Mouse (Mus musculus) heart, postnatal 14 days (tissue): ENCODE measurements around the gene Bmf. TPM values are rescaled to one million over a fixed set of nuclear protein-coding genes. Genes with fewer than 3 reads are reported as not detected.
"Not testable (repeated sequence)": the region's sequence is repeated elsewhere in the genome, so short reads cannot be mapped to it uniquely, and the experiment has no call there.

Experiments
- DNase-seq, 2 experiments: peaks; one replicate each; pipeline ENCODE4 v3.0.0; 2021 to 2022
- intact Hi-C: fragments of 180-260 bp; cut with DNase I; formaldehyde crosslinking; loops from one replicate; pipeline ENCODE4 v1.15.1; 2025
- long read RNA-seq, 2 experiments: library from polyadenylated mRNA; stranded (forward); transcript quantifications; one replicate each; pipeline ENCODE4 v2.0.0; 2021
- total RNA-seq, 2 experiments: library from RNA; stranded (reverse); gene quantifications; 2 replicates each; pipeline ENCODE4 v1.2.3; 2021

The Bmf gene
- total RNA-seq: 10 to 100 TPM; 18.6 to 21.7 TPM
- long read RNA-seq, experiment 1, full-length matches to known transcripts: 1 of 1 reads
- long read RNA-seq, experiment 1, partial matches to known transcripts: 0 of 1 reads
- long read RNA-seq, experiment 1, other reads (novel, unspliced or antisense): 0 of 1 reads
- long read RNA-seq, experiment 2, full-length matches to known transcripts: 2 of 2 reads
- long read RNA-seq, experiment 2, partial matches to known transcripts: 0 of 2 reads
- long read RNA-seq, experiment 2, other reads (novel, unspliced or antisense): 0 of 2 reads

DNA sequence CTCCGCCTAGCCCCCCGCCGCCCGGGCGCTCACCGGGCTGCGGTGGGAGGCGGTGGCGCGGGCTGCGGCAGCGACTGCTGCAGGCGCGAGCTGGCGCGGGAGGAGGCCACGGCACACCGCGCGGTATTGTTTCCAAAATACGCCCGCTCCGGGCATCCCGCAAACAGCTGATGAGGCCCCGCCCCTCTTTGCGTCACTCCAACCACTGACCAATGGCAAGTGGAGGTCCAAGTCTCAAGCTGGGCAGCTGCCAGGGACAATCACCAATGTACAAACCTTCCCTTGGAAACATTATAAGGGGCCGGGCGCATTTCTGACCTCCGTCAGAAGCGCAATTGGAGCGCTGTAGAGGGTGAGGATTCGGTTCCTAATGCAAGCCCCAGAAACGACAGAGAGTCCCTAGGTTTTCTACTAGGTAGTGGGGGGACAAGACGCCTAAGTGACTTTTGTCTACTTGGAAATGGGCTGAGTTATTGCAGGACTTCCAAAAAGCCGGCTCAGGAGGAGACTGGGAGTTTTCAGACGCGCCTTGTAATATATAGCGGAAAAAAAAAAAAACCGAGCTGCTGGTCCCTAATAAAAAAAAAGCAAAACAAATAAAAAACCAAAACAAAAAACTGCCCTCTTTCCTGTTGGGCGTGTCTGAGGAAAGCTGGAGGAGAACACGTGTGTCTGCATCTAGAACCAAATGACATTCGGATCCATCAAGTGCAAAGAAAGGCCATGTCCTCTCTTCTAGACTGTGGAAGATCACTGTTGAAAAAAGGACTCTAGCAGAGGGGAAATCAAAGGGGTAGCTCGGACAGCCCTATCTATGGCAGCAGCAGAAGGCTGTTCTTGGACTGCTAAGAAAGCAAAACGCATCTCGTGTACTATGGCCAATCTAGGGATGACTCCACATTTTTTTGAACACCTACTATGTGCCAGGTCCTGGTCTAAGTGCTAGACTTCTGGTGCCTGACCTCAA is at the start of gene Bmf:
Gene Bmf, minus strand, starts transcription at position 181 of the 967 bp plus-strand sequence.
- DNase-seq: peak; percentile 99
- intact Hi-C loops: loop anchor here (1.0 to 5.0 kb wide), 4 partner anchors 37 to 148 kb away; partner anchors contain the start of gene Bub1b

DNA sequence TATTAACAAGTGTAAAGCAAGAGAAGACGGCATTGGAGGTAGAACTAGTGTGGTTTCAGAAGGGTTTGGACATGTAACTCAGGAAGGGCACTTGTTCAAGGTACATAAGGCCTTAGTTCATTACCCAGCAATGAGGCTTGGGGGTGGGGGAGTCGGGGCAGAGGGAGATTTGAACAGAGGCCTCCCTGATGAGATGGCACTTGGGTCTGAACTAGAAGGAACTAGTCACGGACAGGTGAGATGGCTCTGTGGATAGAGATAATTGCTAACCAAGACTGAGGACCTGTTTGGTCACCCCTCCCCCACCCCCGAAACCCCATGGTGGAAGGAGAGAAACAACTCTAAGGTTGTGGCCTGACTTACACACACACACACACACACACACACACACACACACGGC is 49.6 kb upstream of the Bmf start:
- no peak for DNase-seq
- intact Hi-C loops: loop anchor here (2.0 kb wide), 1 partner anchor 50 kb away; the partner anchor contains the start of gene Bmf

DNA sequence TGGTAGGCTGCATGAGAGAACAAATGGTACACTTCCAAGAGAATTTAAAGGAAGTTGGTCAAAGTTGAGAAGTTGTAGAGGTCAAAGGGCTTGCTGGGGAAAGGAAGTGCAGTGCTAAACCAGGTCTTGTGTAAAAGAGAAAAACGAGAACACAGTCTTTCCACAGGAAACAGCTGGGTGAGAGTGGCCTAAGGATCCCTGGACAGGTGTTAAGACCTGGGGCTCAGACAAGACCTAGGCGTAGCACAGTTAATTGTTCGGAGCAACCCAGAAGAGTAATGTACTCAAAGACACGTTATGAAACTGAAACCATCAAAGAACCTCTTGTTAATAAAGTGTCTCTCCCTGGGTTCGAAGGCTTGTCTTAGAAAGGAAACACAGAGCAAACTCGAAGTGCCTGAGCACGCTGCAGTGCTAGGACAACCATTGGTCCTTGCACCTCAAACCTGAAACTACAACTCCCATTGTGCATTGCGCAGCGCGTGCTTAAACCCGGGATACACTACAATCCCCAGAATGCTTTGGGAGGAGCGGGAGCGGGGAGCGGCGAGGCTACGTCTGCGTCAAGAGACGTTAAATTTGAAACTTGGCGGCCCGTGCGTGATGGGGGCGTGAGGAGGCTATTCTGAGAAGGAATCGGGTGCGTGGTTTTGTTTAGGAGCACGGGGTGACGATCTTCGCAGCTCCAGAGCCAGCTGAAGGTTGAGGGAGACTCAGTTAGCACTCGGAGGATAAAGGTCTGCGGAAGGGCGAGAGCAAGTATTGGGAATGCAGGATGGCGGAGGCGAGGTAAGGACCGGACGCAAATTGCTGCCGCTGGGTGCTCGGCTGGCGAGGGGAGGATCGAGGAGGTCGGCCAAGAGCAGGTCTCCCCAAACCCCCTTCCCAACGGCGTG is 48.4 kb upstream of the Bmf start, which contains the start of gene Bub1b:
Gene Bub1b, plus strand, starts transcription at position 539 of the 896 bp plus-strand sequence.
- intact Hi-C loops: loop anchor here (2.0 kb wide), 1 partner anchor 49 kb away; the partner anchor contains the start of gene Bmf

DNA sequence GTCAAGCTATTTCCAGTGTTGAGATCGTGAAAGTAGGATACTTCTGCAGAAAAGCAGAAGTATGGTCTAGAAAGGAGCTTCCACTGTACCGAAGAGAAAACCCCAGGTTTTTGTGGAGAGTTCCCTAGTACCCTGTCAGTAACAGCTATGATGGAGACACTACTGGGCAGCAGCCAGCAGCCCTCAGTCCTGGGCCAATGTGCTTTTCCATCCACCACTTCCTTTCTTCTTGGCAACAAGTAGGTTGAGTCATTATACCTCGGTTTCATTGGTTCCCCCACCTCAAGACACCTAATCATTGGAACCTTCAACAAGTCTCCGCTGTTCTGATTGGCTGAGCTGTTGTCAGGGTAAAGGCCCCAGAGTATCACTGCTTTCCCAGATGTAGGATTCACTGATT is 41.6 kb upstream of the Bmf start:
- intact Hi-C loops: no loop called here
- DNase-seq: no peak

More for the DNA sequence above, 48.4 kb upstream of the Bmf start, which contains the start of gene Bub1b:
- DNase-seq: peak; percentile 84 to 93

DNA sequence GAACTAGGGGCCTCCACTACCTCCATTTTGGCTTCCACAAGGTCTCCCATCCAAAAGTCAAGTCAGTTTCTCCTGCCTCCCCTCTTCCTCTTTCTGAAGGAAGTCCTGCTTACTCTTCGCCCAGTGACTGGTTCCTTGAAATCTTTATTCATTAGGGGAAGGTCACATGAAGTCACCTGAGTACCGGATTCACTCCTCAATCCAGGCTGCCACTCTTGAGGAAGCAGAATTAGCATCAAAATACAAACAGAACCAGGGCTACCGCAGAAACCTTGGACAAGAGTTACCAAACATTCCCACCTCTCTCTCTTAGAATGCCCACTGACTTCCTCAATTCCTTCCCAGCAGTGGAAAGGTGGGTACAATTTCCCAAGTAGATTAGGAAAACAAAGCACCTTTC is 38.2 kb upstream of the Bmf start:
- no peak for DNase-seq
- intact Hi-C loops: no loop called here

DNA sequence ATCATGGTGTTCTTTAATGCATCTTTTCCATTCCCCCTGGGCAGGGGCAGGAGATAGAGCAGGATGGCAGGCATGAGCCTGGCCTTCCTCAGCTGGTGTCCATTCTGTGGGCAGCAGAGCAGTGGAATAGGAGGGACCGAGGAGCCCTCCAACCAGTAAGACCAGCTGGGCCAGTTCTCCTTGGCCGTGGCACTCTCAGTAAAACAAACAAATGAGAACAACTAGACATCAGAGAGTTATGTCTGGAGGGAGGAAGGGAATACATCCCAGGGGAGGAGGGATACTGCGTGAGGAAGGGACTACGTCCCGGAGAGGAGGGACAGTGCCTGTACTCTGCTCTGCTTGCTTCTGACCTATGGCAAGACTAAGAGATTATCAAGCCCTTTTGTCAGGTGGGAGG is 36.5 kb upstream of the Bmf start:
- intact Hi-C loops: no loop called here
- DNase-seq: no peak

DNA sequence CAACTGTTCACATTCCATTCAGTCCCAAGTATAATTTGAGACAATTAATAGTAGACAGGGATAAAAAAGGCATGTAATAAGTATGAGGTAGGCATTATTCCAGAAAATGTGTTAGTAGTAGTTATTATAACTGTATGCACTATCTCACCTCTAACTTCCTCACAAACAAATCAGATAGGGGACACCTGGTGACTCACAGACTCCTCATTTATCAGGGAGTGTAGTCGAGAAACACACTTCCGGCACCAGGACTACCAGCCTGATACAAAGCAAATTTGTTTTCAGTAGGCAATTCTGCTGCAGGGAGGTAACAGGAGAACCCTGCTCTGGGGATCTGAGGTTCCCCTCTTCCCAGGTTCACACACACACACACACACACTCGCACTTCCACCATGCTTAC is 23.6 kb upstream of the Bmf start:
- intact Hi-C loops: no loop called here
- DNase-seq: no peak

DNA sequence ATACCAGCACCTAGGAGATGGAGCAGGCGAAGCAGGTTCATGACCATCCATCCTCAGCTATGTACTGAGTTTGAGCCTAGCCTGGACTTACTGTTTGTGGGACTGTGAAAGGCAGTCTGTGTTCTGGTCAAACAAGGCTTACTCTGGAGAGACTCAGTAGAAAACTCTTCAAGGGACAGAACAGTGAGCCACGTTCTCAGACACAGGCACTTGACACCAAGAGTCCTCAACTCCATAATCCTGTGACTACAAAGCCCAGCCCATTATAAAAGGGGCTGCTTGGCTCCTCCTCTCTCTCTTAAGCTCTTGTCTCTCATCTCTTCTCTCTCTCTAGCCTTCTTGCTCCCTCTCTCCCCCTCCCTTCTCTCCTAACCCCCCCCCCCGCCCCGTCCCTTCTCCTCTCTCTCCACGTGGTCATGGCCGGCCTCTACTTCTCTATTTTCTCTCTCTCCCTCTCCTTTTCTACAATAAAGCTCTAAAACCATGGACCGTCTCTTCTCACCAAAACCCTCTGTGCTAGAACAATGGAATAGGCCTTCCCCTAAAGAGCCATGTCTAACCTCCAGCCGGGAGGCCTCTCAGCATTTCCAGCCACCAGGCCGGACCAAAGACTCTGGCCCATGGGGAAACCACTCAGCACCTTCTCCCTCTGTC is 22.8 kb upstream of the Bmf start:
- DNase-seq: no peak
- intact Hi-C loops: no loop called here

DNA sequence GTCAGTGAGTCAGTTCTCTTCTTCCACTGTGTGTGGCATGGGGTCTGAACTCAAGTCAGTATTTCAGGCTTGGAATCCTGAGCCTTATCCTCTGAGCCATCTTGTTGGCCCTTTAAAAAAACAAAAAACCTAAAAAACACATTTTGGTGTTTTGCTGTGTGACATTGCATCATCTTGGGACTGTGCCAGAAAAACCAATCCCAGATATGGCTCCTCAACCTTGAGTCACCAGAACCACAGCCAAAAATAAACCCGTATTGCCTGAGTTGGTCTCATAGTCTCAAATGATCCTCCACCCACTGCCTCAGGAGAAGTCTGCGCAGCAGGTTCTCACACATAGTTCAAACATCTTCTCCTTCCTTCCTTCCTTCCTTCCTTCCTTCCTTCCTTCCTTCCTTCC is 21.5 kb upstream of the Bmf start:
- intact Hi-C loops: no loop called here
- DNase-seq: no peak

DNA sequence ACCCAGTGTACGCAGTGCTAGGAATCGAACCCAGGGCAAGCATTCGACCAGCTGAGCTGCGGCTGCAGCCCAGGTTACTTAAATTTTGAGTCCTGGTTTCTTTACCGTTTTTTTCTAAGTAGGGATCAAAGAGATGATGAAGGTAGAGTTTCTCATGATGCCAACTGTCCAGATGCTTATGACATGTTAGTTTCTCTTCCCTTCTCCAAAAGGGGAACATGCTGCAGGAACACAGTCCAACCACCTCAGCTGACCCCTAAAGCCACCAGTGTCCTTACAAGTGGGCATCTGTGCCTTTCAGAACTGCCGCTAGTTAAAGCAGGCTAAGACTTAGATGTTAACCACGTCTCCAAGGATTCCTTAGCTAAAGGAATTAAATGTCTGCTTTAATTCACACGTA is 17.7 kb upstream of the Bmf start:
- DNase-seq: peak in 1 of 2 experiments; percentile 10
- intact Hi-C loops: no loop called here

DNA sequence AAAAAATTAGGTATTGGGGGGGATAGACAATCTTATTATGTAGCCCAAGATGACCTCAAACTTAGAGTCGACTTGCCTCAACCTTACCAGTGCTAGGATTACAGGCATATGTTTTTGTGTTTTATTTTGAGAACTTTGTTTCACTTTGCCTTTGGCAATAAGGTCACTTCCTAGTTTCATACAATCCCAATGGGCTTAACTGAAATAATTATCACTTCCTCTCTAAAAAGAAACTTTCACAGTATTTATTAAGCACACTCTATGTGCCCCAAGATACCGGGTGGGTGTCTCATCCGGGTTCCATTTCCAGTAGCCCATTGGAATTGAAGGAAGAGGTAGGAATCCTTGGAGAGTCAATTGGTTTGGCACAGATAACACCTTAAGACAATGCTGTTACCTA is 12.9 kb upstream of the Bmf start:
- intact Hi-C loops: no loop called here
- no peak for DNase-seq

DNA sequence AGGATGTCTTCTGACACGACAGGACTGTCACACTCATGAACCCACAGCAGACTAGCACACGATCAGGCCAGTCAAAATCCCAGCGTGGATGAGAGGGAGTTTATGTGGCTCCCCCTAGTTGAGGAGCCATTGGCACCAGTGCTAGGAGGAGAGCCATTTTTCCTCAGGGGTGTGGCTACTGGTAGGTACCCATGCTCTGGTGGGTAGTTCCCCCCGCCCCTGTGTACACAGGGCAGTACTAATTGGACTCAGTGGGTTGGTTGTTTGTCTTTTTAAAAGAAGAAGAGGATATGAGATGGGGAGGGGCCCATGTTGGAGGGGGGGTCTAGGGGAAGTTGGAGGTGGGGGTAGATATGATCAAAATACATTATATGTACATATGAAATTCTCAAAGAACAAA is 12.5 kb upstream of the Bmf start:
- intact Hi-C loops: no loop called here
- no peak for DNase-seq

DNA sequence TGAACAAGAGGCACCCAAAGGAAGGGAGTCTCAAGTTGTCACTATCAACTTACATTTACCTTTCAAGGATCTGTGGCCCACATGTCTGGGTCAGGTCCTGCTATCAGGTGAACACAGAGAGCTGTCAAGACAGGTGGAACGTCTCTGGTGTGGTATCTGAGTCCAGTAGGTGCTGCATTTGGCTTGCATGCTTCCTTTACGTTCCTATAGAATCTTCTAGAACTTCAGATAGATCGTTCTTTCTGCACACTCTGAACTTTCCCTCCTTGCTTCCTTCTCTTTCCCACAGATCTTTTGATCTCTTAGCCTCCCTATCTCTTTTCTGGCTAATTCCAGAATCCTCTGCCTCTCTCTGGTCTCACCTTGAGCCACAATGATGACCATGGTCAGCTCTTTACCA is 8.9 kb upstream of the Bmf start:
- DNase-seq: no peak
- intact Hi-C loops: no loop called here

DNA sequence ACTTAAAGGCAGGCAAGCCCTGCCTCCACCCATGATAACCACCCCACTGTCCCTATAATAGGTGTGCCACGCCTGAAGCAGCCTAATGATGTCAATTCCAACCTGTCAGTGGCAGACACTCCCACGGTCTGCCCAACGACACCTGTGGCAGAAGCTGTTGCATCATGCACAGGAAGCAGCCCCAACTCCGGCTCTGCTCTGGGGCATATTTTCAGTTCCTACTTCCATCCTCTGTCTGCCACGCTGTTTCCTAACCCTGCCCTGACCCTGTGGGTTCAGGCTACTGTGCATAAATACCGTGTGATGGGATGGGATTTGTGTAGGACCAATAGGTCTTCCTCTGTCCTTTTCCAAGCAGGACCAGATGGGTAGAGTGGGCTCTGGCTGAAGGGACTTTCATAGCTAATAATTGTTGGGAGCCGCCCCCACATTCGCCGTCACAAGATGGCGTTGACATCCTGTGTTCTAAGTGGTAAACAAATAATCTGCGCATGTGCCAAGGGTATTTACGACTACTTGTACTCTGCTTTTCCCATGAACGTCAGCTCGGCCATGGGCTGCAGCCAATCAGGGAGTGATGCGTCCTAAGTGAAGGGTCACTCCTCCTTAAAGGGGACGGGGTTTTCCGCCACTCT is 5.0 kb upstream of the Bmf start:
- DNase-seq: peak in 1 of 2 experiments; percentile 38
- intact Hi-C loops: not testable (repeated sequence)

DNA sequence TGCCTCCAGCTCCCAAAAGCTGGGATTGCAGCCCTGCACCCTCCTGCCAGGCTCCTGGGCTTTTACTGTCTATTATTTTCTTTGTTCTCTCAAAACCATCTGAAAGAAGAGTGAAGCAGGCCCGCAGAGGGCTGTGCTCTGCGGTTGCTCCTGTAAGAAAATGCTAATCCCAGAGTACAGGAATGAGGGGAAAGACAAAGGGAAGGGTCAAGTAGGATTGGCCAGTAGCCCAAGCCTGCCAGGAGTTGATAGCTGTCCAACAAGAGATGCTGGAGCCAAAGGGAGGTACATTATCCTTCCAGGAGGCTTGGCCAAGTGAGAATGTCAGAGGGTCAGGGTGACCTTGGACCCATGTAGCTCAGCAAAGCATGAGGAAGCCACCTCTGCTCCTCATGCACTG is 2.1 kb upstream of the Bmf start:
- intact Hi-C loops: no loop called here
- peak in 1 of 2 experiments; percentile 6 for DNase-seq

DNA sequence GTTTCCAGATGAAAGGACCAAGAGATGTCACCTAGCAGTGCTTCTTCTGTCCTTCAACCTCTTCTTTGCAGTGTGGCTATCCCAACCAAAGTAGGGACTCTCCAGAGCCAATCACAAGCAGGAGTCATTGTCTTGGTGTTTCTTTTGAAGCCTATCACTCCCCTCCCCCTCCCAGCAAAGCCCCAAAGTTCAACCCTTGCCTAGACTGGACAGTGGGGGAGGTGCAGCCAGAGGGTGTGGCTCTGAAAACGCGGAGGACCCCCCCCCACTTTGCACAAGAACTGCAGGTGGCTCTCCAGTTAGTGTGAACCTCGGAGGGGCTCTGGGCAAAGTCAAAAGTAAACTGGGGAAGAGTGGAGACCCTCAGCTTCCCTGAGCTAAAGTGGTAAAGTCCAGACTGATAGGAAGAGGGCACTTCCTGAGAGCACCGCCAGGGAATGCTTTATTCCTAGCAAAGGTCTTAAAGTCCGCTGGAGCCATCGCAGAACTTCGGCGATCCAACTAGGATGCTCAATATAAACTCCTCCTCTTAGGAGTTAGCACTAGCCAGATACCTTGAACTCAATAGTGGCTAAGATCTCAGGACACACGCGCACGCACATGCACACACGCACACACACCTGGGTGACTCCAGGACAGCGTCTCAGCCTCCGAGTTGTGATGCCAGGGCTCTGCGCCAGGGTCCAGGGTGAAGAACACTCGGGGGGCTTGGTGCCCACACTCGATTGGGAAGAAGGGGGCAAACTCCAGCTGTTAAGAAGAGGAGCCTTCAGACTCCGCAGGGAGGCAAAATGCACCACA is 866 bp downstream of the Bmf start:
- intact Hi-C loops: loop anchor here (1.0 to 5.0 kb wide), 4 partner anchors 36 to 149 kb away; partner anchors contain the start of gene Bub1b
- DNase-seq: peak in 1 of 2 experiments; percentile 41

DNA sequence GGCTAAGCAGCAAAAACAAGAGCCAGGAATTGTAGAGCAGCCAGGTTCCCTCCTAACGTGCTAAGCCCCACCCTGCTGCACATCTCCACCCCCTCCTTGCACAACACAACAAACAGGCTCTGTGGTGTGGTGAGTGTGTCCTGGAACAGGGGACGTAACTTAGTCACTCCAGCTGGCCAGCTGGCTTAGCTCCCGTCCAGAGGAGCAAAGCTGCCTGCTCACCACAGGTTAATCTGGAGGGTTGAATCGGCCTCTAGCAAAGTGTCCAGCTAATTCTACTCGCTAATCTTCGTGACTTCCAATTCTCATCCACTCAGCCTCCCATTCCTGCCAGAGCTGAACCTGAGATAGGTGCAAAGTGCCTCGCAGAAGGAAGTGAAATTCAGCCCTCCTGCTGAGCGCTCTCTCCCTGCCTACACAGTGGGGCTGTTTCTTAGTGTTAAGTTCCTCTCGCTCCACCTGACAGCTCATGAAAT is 1.9 kb downstream of the Bmf start:
- DNase-seq: peak; percentile 70 to 76
- intact Hi-C loops: loop anchor here (2.0 to 5.0 kb wide), 4 partner anchors 35 to 150 kb away; partner anchors contain the start of gene Bub1b

DNA sequence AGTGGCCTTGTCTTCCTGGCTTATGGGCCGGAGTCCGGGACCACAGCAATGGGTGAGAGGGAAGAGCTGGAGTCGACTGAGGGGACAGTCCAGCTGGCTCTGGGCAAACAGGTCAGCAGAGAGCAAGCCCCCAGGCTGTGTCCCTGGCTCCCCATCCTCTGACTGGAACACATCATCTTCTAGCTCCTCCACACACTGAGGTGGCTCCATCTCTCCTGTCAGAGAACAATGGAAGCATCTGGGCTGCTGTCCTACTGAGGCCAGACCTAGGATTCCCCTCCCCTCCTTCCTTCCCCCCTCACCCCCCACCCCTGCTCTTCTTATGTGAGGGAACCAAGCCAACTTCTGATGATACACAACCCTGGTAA is 2.7 kb downstream of the Bmf start:
- intact Hi-C loops: loop anchor here (2.0 to 5.0 kb wide), 3 partner anchors 34 to 151 kb away; no protein-coding TSS in a partner anchor
- no peak for DNase-seq
